Mouse (Mus musculus) ES-Bruce4 (cell line): Measurements from ENCODE around the gene Etnk1.

Source experiments
- CTCF ChIP-seq: IDR thresholded peaks from one replicate; pipeline ENCODE4 v1.8.1; 2011; ENCODE audit warnings: low read depth, low read length
- POLR2A ChIP-seq: IDR thresholded peaks from one replicate; pipeline ENCODE4 v1.8.1; 2011; ENCODE audit warnings: low read length; ENCODE audit not compliant: insufficient read depth

GRCm38 (mm10) chr6:143239362-143240074 is 72.5 kb downstream of the Etnk1 start:
- TF ChIP-seq CTCF (no peak), POLR2A (no peak)
